Mouse (Mus musculus) adipocyte (in vitro differentiated cells): ENCODE measurements around the gene Foxq1.
A peak's percentile ranks its signal among the peaks of the same experiment; 100 is the strongest.

Experiments used
- DNase-seq: peaks from one replicate; pipeline ENCODE4 v3.0.0-alpha.2; 2016; ENCODE audit warnings: low spot score

Foxq1 gene

DNA sequence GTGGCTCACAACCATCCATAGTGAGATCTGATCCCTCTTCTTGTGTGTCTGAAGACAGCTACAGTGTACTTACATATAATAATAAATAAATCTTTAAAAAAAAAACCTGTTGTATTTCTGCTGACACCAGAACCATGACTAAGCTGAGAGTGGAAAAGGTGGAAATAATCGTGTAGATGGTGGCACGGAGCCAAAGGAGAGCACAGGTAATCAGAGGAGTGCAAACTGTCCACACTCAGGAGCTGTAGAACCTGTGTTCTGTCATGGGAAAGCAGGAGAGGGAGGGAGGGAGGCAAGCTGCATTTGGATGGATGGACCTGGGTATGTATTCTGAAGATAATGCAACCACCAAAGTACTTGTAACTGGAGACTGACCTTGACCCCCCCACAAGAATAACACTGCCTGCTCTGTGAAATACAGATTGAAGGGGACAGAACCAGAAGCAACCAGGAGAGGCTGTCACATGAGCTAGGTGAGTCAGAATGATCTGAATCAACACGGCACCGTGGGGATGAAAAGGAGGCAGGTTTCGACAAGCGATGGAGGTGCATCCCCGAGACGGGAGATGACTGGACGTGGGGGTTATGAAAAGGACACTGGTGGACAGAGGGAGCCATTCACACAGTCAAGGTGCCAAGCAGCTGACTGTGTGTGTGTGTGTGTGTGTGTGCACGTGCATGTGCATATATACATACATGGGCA lies 17.0 kb downstream of the Foxq1 start:
- DNase-seq = no peak

- no peak for DNase-seq
Observed at GRCm38 (mm10) chr13:31574627-31575026, 18.7 kb downstream of the Foxq1 start.

GRCm38 (mm10) chr13:31576696-31577095 lies 20.8 kb downstream of the Foxq1 start:
- no peak for DNase-seq

- peak; percentile 47 for DNase-seq
Observed at GRCm38 (mm10) chr13:31577576-31577975, 21.6 kb downstream of the Foxq1 start.

DNA sequence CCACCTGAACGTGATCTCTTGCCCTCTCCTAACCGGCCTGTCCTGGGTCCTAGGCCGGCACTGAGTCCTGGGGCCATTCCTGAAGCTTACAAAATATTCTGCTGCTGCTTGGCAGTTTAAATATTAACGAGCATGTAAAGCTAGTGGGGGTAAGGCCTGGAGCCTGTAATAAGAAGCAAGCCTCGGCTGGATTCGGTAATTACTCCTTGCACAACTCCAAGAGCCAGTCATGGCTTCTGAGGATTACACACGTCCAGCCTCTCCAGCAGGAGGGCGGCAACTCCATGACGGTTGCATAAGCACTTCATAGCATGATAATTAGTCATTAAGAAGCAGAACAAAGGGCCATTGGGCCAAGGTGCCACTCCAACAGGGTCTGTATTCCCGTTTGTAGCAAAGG lies 22.5 kb downstream of the Foxq1 start:
- peak; percentile 53 for DNase-seq

GRCm38 (mm10) chr13:31579866-31580265 lies 23.9 kb downstream of the Foxq1 start:
- DNase-seq = no peak

GRCm38 (mm10) chr13:31587341-31587740 lies 31.4 kb downstream of the Foxq1 start:
- peak; percentile 70 for DNase-seq

- DNase-seq = peak; percentile 91
Observed at GRCm38 (mm10) chr13:31599576-31599975, 43.6 kb downstream of the Foxq1 start.

- DNase-seq = no peak
Observed at GRCm38 (mm10) chr13:31603964-31604363, 48.0 kb downstream of the Foxq1 start.
